Mouse (Mus musculus) liver, embryonic 16.5 days (tissue): ENCODE data around the gene Ak4. TPM values are rescaled to one million over a fixed set of nuclear protein-coding genes. Genes with fewer than 3 reads are reported as not detected.

Experiments
- polyA plus RNA-seq: library from polyadenylated mRNA; unstranded; fragments of >200 nt; fragmentation: Nextera tagmentation; extraction: Ambion mirVana; gene quantifications from 2 replicates; pipeline ENCODE4 v1.2.1, GENCODE M21; 2015

Ak4 gene
- polyA plus RNA-seq, 1 experiment from 2014 or later = 24.3 TPM

Other genes with a start within 250 kb of the Ak4 start
- 48.2 and 48.3 TPM in 2 replicates for gene Jak1, start 154.0 kb upstream of the Ak4 start, polyA plus RNA-seq
- gene Dnajc6, start 77.4 kb downstream of the Ak4 start, polyA plus RNA-seq = 0.13 and 0.26 TPM in 2 replicates
- 44.1 and 50.6 TPM in 2 replicates for gene Leprot, start 228.4 kb downstream of the Ak4 start, polyA plus RNA-seq